Mouse (Mus musculus) embryo, embryonic 11 days (tissue): ENCODE data around the gene Capg.

ENCODE experiments used
- DNase-seq: peaks from one replicate; pipeline ENCODE4 v3.0.0-alpha.2; 2015

Capg gene

GRCm38 (mm10) chr6:72544283-72544987 is at the start of gene Capg:
Gene Capg (plus strand): TSS chr6:72544391.
- peak; percentile 37 for DNase-seq

- DNase-seq = no peak
Observed at GRCm38 (mm10) chr6:72498950-72499349, 45.2 kb upstream of the Capg start.

GRCm38 (mm10) chr6:72503309-72503708 is 40.9 kb upstream of the Capg start:
- DNase-seq = no peak

GRCm38 (mm10) chr6:72503939-72504338 is 40.3 kb upstream of the Capg start:
- no peak for DNase-seq

GRCm38 (mm10) chr6:72506104-72506503 is 38.1 kb upstream of the Capg start:
- DNase-seq = no peak

- DNase-seq = no peak
Observed at GRCm38 (mm10) chr6:72508596-72508995, 35.6 kb upstream of the Capg start.

- no peak for DNase-seq
Observed at GRCm38 (mm10) chr6:72509872-72510435, 34.2 kb upstream of the Capg start.

- DNase-seq = no peak
Observed at GRCm38 (mm10) chr6:72510686-72511421, 33.3 kb upstream of the Capg start.

- DNase-seq = peak; percentile 90
Observed at GRCm38 (mm10) chr6:72512386-72513070, 31.7 kb upstream of the Capg start.

- DNase-seq = no peak
Observed at GRCm38 (mm10) chr6:72513071-72513440, 31.1 kb upstream of the Capg start.

GRCm38 (mm10) chr6:72515644-72516043 is 28.5 kb upstream of the Capg start:
- DNase-seq = no peak

- no peak for DNase-seq
Observed at GRCm38 (mm10) chr6:72518842-72519241, 25.3 kb upstream of the Capg start.

GRCm38 (mm10) chr6:72519303-72519702 is 24.9 kb upstream of the Capg start:
- DNase-seq = no peak

- DNase-seq = peak; percentile 83
Observed at GRCm38 (mm10) chr6:72519892-72520663, 24.1 kb upstream of the Capg start.

GRCm38 (mm10) chr6:72520904-72521303 is 23.3 kb upstream of the Capg start:
- no peak for DNase-seq

- no peak for DNase-seq
Observed at GRCm38 (mm10) chr6:72521607-72522006, 22.6 kb upstream of the Capg start, which contains the start of gene Sh2d6. Gene Sh2d6 (minus strand): TSS chr6:72521707.

GRCm38 (mm10) chr6:72522288-72522687 is 21.9 kb upstream of the Capg start:
- DNase-seq = no peak

GRCm38 (mm10) chr6:72523222-72523621 is 21.0 kb upstream of the Capg start:
- DNase-seq = no peak

- no peak for DNase-seq
Observed at GRCm38 (mm10) chr6:72524160-72524559, 20.0 kb upstream of the Capg start.

- no peak for DNase-seq
Observed at GRCm38 (mm10) chr6:72527070-72527469, 17.1 kb upstream of the Capg start.

GRCm38 (mm10) chr6:72528410-72529151 is 15.6 kb upstream of the Capg start:
- DNase-seq = no peak

GRCm38 (mm10) chr6:72532580-72532979 is 11.6 kb upstream of the Capg start:
- DNase-seq = no peak
